Mouse (Mus musculus) liver, postnatal 0 days (tissue): ENCODE data around the gene Yap1. TPM values are rescaled to one million over a fixed set of nuclear protein-coding genes. Genes with fewer than 3 reads are reported as not detected.

Source experiments
- ATAC-seq: fragments of 200-750 bp; cut with Nextera tagmentation; 2 replicates; pipeline ENCODE4 v1.8.0; 2017; ENCODE audit warnings: mild to moderate bottlenecking, moderate library complexity
- DNase-seq: peaks from one replicate; pipeline ENCODE4 v3.0.0-alpha.2; 2016
- H3K27ac ChIP-seq: fragments of 300-500 bp; sonication (generic); 2 replicates; pipeline ENCODE4 v1.5.1; 2014; ENCODE audit warnings: antibody characterized with exemption, moderate library complexity, mild to moderate bottlenecking, low read depth
- H3K27me3 ChIP-seq: fragments of 300-500 bp; sonication (generic); 2 replicates; pipeline ENCODE4 v1.6.1; 2014; ENCODE audit warnings: low read length, control low read depth, mixed read lengths; ENCODE audit not compliant: insufficient read depth
- H3K36me3 ChIP-seq: fragments of 300-500 bp; sonication (generic); replicated peaks from 2 replicates; pipeline ENCODE4 v1.6.1; 2014; ENCODE audit warnings: mild to moderate bottlenecking, control low read depth, low read length, moderate library complexity, mixed read lengths; ENCODE audit not compliant: insufficient read depth
- H3K4me1 ChIP-seq: fragments of 300-500 bp; sonication (generic); 2 replicates; pipeline ENCODE4 v1.6.1; 2014; ENCODE audit warnings: antibody characterized with exemption, mild to moderate bottlenecking, control low read depth; ENCODE audit not compliant: insufficient read depth
- H3K4me2 ChIP-seq: fragments of 300-500 bp; sonication (generic); 2 replicates; pipeline ENCODE4 v1.6.1; 2014; ENCODE audit warnings: low read depth, mild to moderate bottlenecking, low read length, moderate library complexity, mixed read lengths
- H3K4me3 ChIP-seq: fragments of 300-500 bp; sonication (generic); 2 replicates; pipeline ENCODE4 v1.5.1; 2014; ENCODE audit warnings: low read depth, low read length
- H3K9ac ChIP-seq: fragments of 300-500 bp; sonication (generic); replicated peaks from 2 replicates; pipeline ENCODE4 v1.6.1; 2014; ENCODE audit warnings: mild to moderate bottlenecking, moderate library complexity
- H3K9me3 ChIP-seq: fragments of 300-500 bp; sonication (generic); 2 replicates; pipeline ENCODE4 v1.6.1; 2016; ENCODE audit warnings: mild to moderate bottlenecking, control low read depth, low read length, mixed read lengths
- CTCF ChIP-seq: sonication (generic); IDR thresholded peaks from 2 replicates; pipeline ENCODE4 v1.5.1; 2016; ENCODE audit warnings: antibody characterized with exemption, low read depth
- EP300 ChIP-seq: IDR thresholded peaks from 2 replicates; pipeline ENCODE4 v1.6.1; 2016; ENCODE audit warnings: antibody characterized with exemption, low read depth, mild to moderate bottlenecking
- WGBS: fragments of 180-500 bp; shearing (Covaris S2); extraction: QIAGEN DNeasy Blood & Tissue Kit; methylation state at CpG from one replicate; pipeline ENCODE4 v1.1.7; 2014; ENCODE audit not compliant: insufficient replicate concordance; 5-methylcytosine and 5-hydroxymethylcytosine counted together
- polyA plus RNA-seq: library from polyadenylated mRNA; unstranded; fragments of >200 nt; fragmentation: Nextera tagmentation; extraction: Ambion mirVana; gene quantifications from 2 replicates; pipeline ENCODE4 v1.2.1, GENCODE M21; 2015

Gene Yap1
- polyA plus RNA-seq, 1 experiment from 2014 or later, result 4.3 TPM

GRCm38 (mm10) chr9:7963867-7964266 lies 40.5 kb downstream of the Yap1 start:
- TF ChIP-seq EP300 (peak; percentile 93), CTCF (no peak)
- DNase-seq, result no peak
- Histone ChIP-seq H3K4me1 (peaks cover 4% of the 10 kb centered on the region; the same call in 1 of the 2 replicates), H3K4me3 (no peak overlapping the region), H3K9me3 (no peaks in the 10 kb centered on the region), H3K36me3 (no peaks in the 10 kb centered on the region), H3K9ac (no peak overlapping the region), H3K27me3 (no peaks in the 10 kb centered on the region), H3K4me2 (no peak overlapping the region), H3K27ac (no peak overlapping the region)
- 45% methylated on average over 2 of the region's 2 CpGs for WGBS
- ATAC-seq, result peak; percentile 45

GRCm38 (mm10) chr9:7962915-7963314 lies 41.5 kb downstream of the Yap1 start:
- no peaks in the 10 kb centered on the region for H3K36me3 ChIP-seq
- no peaks in the 10 kb centered on the region for H3K9me3 ChIP-seq
- WGBS, result 71% methylated on average over 7 of the region's 7 CpGs
- ATAC-seq (no peak), DNase-seq (no peak)
- no peak overlapping the region for H3K27ac ChIP-seq
- no peak overlapping the region for H3K4me3 ChIP-seq
- H3K4me1 ChIP-seq, result peaks cover 4% of the 10 kb centered on the region; the same call in 1 of the 2 replicates
- H3K27me3 ChIP-seq, result no peaks in the 10 kb centered on the region
- TF ChIP-seq CTCF (no peak), EP300 (no peak)
- no peak overlapping the region for H3K9ac ChIP-seq
- H3K4me2 ChIP-seq, result no peak overlapping the region

GRCm38 (mm10) chr9:7961366-7962160 lies 42.8 kb downstream of the Yap1 start:
- WGBS, result 61% methylated on average over 21 of the region's 21 CpGs
- no peak overlapping the region for H3K4me2 ChIP-seq
- TF ChIP-seq CTCF (no peak), EP300 (no peak)
- H3K27me3 ChIP-seq, result no peaks in the 10 kb centered on the region
- H3K4me3 ChIP-seq, result no peak overlapping the region
- ATAC-seq (peak; percentile 49; the same call in 1 of the 2 replicates), DNase-seq (no peak)
- no peak overlapping the region for H3K9ac ChIP-seq
- no peaks in the 10 kb centered on the region for H3K9me3 ChIP-seq
- no peak overlapping the region for H3K27ac ChIP-seq
- peaks cover 4% of the 10 kb centered on the region; the same call in 1 of the 2 replicates for H3K4me1 ChIP-seq
- no peaks in the 10 kb centered on the region for H3K36me3 ChIP-seq

GRCm38 (mm10) chr9:7960382-7960781 lies 44.0 kb downstream of the Yap1 start:
- H3K9ac ChIP-seq, result no peak overlapping the region
- H3K27ac ChIP-seq, result no peak overlapping the region
- no peak for DNase-seq
- no peak overlapping the region for H3K4me2 ChIP-seq
- no peak overlapping the region for H3K4me3 ChIP-seq
- peaks cover 2% of the 10 kb centered on the region; the same call in 1 of the 2 replicates for H3K4me1 ChIP-seq
- no peak for ATAC-seq
- H3K27me3 ChIP-seq, result no peaks in the 10 kb centered on the region
- peaks cover 4% of the 10 kb centered on the region; the same call in 1 of the 2 replicates for H3K36me3 ChIP-seq
- no peak for TF ChIP-seq EP300
- TF ChIP-seq CTCF, result no peak
- WGBS, result 76% methylated on average over 9 of the region's 9 CpGs
- no peaks in the 10 kb centered on the region for H3K9me3 ChIP-seq

GRCm38 (mm10) chr9:7959301-7959700 lies 45.1 kb downstream of the Yap1 start:
- ATAC-seq, result no peak
- H3K4me3 ChIP-seq, result no peak overlapping the region
- no peaks in the 10 kb centered on the region for H3K9me3 ChIP-seq
- H3K36me3 ChIP-seq, result peaks cover 4% of the 10 kb centered on the region; the same call in 1 of the 2 replicates
- DNase-seq, result no peak
- no peaks in the 10 kb centered on the region for H3K4me1 ChIP-seq
- no peak for TF ChIP-seq EP300
- H3K27ac ChIP-seq, result no peak overlapping the region
- no peak overlapping the region for H3K9ac ChIP-seq
- 80% methylated on average over 2 of the region's 2 CpGs for WGBS
- H3K27me3 ChIP-seq, result no peaks in the 10 kb centered on the region
- H3K4me2 ChIP-seq, result no peak overlapping the region

GRCm38 (mm10) chr9:7958025-7958593 lies 46.3 kb downstream of the Yap1 start:
- Histone ChIP-seq H3K4me3 (no peak overlapping the region), H3K27ac (no peak overlapping the region), H3K9ac (no peak overlapping the region), H3K4me1 (no peaks in the 10 kb centered on the region), H3K27me3 (no peaks in the 10 kb centered on the region), H3K36me3 (peaks cover 4% of the 10 kb centered on the region; the same call in 1 of the 2 replicates), H3K4me2 (no peak overlapping the region), H3K9me3 (no peaks in the 10 kb centered on the region)
- DNase-seq, result no peak
- TF ChIP-seq CTCF (no peak), EP300 (no peak)
- ATAC-seq, result no peak
- 52% methylated on average over 7 of the region's 7 CpGs for WGBS
